Mouse (Mus musculus) kidney, adult 2 months (tissue): ENCODE results near the gene Ppip5k2.

Source experiments
- CTCF ChIP-seq: fragments of 200-500 bp; conservative IDR thresholded peaks from 2 replicates; pipeline ENCODE4 v1.5.1; 2011; ENCODE audit warnings: low read depth, mild to moderate bottlenecking, control low read depth, low read length, moderate library complexity, mixed read lengths; ENCODE audit not compliant: insufficient read depth, insufficient read length
- POLR2A ChIP-seq: fragments of 200-500 bp; IDR thresholded peaks from one replicate; pipeline ENCODE4 v1.6.1; 2011; ENCODE audit warnings: low read depth, low read length, control low read depth

DNA sequence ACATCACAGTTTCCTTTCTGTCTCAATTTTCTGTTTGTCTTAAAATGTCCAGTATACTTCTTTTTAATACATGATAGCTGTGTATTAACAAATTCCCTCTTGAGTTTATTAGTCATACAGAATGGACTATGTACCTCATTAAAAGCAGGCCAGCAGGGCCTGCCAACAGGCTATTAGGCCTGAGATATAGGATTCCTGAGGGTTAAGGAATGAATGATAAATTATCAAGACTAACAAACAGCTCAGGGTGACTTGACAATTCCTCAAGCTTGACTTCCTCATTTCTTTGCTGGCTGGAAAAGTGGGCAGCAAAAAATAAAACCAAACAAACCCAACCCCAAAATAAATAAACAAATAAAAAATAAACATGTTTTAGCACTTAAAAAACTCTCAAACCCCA lies 64.8 kb downstream of the Ppip5k2 start:
- TF ChIP-seq CTCF (no peak), POLR2A (no peak)
